16 mouse cellular contexts compared by ENCODE assay signal in genomic region chr11:89867575-89867974, GRCm38 (mm10).
"Had no signal": no experiment of that assay in that cellular context is flagged by ENCODE, and none has a peak within 500 bp of the region (broad histone marks: within the 10 kb centered on the region; RNA-seq: fewer than 3 reads in every experiment).

No protein-coding gene starts in this region.

- H3K27ac ChIP-seq: intestine, embryonic 15.5 days; layer of hippocampus, adult 2 months; left cerebral cortex, adult 2 months; limb, embryonic 12.5 days; liver, embryonic 13.5 days; lung, embryonic 15.5 days; midbrain, embryonic 12.5 days; neural tube, embryonic 15.5 days; stomach, embryonic 15.5 days had no signal

- H3K9ac ChIP-seq: intestine, embryonic 15.5 days; limb, embryonic 12.5 days; liver, embryonic 13.5 days; liver, postnatal 0 days; lung, embryonic 15.5 days; midbrain, embryonic 12.5 days; neural tube, embryonic 15.5 days; stomach, embryonic 15.5 days had no signal

- H3K36me3 ChIP-seq: intestine, embryonic 15.5 days; limb, embryonic 12.5 days; liver, embryonic 13.5 days; lung, embryonic 15.5 days; midbrain, embryonic 12.5 days; neural tube, embryonic 15.5 days; stomach, embryonic 15.5 days had no signal

- H3K9me3 ChIP-seq: intestine, embryonic 15.5 days; limb, embryonic 12.5 days; liver, embryonic 13.5 days; lung, embryonic 15.5 days; midbrain, embryonic 12.5 days; neural tube, embryonic 15.5 days; stomach, embryonic 15.5 days had no signal

- H3K27me3 ChIP-seq: intestine, embryonic 15.5 days; limb, embryonic 12.5 days; liver, embryonic 13.5 days; lung, embryonic 15.5 days; midbrain, embryonic 12.5 days; neural tube, embryonic 15.5 days; stomach, embryonic 15.5 days had no signal

- H3K4me1 ChIP-seq: intestine, embryonic 15.5 days; limb, embryonic 12.5 days; liver, embryonic 13.5 days; lung, embryonic 15.5 days; midbrain, embryonic 12.5 days; neural tube, embryonic 15.5 days; stomach, embryonic 15.5 days had no signal

- H3K4me3 ChIP-seq: intestine, embryonic 15.5 days; layer of hippocampus, adult 2 months; left cerebral cortex, adult 2 months; limb, embryonic 12.5 days; liver, embryonic 13.5 days; lung, embryonic 15.5 days; midbrain, embryonic 12.5 days; myocyte; neural tube, embryonic 15.5 days; stomach, embryonic 15.5 days had no signal

- DNase-seq: kidney, adult 18-20 months; kidney, postnatal 25 days; liver; liver, embryonic 13.5 days; liver, postnatal 0 days; lung, postnatal 14 days; thymus, postnatal 36 days had no signal

- ATAC-seq: intestine, embryonic 15.5 days; liver, postnatal 0 days had no signal

- H3K4me2 ChIP-seq: intestine, embryonic 15.5 days; limb, embryonic 12.5 days; liver, embryonic 13.5 days; lung, embryonic 15.5 days; midbrain, embryonic 12.5 days; neural tube, embryonic 15.5 days; stomach, embryonic 15.5 days had no signal
